Mouse (Mus musculus): ENCODE measurements around the gene Tmem131. TPM values are rescaled to one million over a fixed set of nuclear protein-coding genes. Genes with fewer than 3 reads are reported as not detected.

Gene Tmem131
- polyA plus RNA-seq, 2 experiments: 10.6 to 14.9 TPM

- Histone ChIP-seq H3K4me3 (ENCODE audit: insufficient read depth in 1 of 2, low read depth in 2 of 2, low read length in 2 of 2) (no peak overlapping the region), H3K27me3 (ENCODE audit: control insufficient read depth, insufficient read depth, low read length) (no peaks in the 10 kb centered on the region), H3K36me3 (replicated peaks; ENCODE audit: control insufficient read depth, insufficient read depth, low read depth) (no peaks in the 10 kb centered on the region), H3K9ac (replicated peaks) (no peak overlapping the region), H3K27ac (no peak overlapping the region), H3K4me1 (replicated peaks; ENCODE audit: control insufficient read depth in 2 of 2, insufficient read depth in 2 of 2, low read length in 1 of 2) (no peaks in the 10 kb centered on the region), H3K9me3 (ENCODE audit: control insufficient read depth, low read length) (no peaks in the 10 kb centered on the region), H3K4me2 (ENCODE audit: low read depth) (no peak overlapping the region)
- TF ChIP-seq EP300 (IDR thresholded peaks at IDR 0.05; ENCODE audit: low read depth) (no peak), CTCF (IDR thresholded peaks at IDR 0.05; ENCODE audit: low read depth) (no peak)
- no peak for ATAC-seq (ENCODE audit: insufficient read depth)
- WGBS (ENCODE audit: insufficient replicate concordance): 49% methylated on average over 9 of the region's 9 CpGs
- no peak for DNase-seq (ENCODE audit: low read depth in 3 of 3, low spot score in 3 of 3)
Observed at GRCm38 (mm10) chr1:36743046-36743445, 200.4 kb downstream of the Tmem131 start.

Other genes with a start within 250 kb of the Tmem131 start
- gene 4933424G06Rik, start 233.5 kb downstream of the Tmem131 start, polyA plus RNA-seq (2012; rRNA removed): not detected in 2 replicates
- not detected in 2 replicates for gene 4933424G06Rik, start 233.5 kb downstream of the Tmem131 start, polyA plus RNA-seq (2014; fragmentation: Nextera tagmentation; extraction: Ambion mirVana)
- gene Actr1b, start 229.2 kb downstream of the Tmem131 start, polyA plus RNA-seq (2012; rRNA removed): 20.7 and 27.5 TPM in 2 replicates
- gene Actr1b, start 229.2 kb downstream of the Tmem131 start, polyA plus RNA-seq (2014; fragmentation: Nextera tagmentation; extraction: Ambion mirVana): 21.4 and 22.2 TPM in 2 replicates
- gene Zap70, start 181.9 kb downstream of the Tmem131 start, polyA plus RNA-seq (2012; rRNA removed): 0.04 and 0.06 TPM in 2 replicates
- not detected in 2 replicates for gene Zap70, start 181.9 kb downstream of the Tmem131 start, polyA plus RNA-seq (2014; fragmentation: Nextera tagmentation; extraction: Ambion mirVana)
- not detected in 2 replicates for gene Vwa3b, start 82.9 kb upstream of the Tmem131 start, polyA plus RNA-seq (2012; rRNA removed)
- gene Vwa3b, start 82.9 kb upstream of the Tmem131 start, polyA plus RNA-seq (2014; fragmentation: Nextera tagmentation; extraction: Ambion mirVana): not detected in 2 replicates